Mouse (Mus musculus) heart, embryonic 14.5 days (tissue): ENCODE results near the gene Hivep3. TPM values are rescaled to one million over a fixed set of nuclear protein-coding genes. Genes with fewer than 3 reads are reported as not detected.

ENCODE experiments used
- ATAC-seq: fragments of 200-750 bp; cut with Nextera tagmentation; 2 replicates; pipeline ENCODE4 v1.8.0; 2017; ENCODE audit warnings: low read depth, moderate TSS enrichment; ENCODE audit not compliant: insufficient number of reproducible peaks, insufficient read depth, low FRiP score
- H3K27ac ChIP-seq, 2 experiments: fragments of 200-500 bp in 1 of 2; fragments of 300-500 bp in 1 of 2; sonication (generic) in 1 of 2; replicated peaks in 1 of 2; 2 replicates each; pipeline ENCODE4 v1.5.1; 2012 to 2014; ENCODE audit warnings: low read depth in 2 of 2, low read length in 2 of 2, control low read depth in 1 of 2, mild to moderate bottlenecking in 1 of 2, mixed read lengths in 1 of 2; ENCODE audit not compliant: control insufficient read depth in 1 of 2, insufficient read depth in 1 of 2
- H3K27me3 ChIP-seq: fragments of 300-500 bp; sonication (generic); 2 replicates; pipeline ENCODE4 v1.6.1; 2014; ENCODE audit warnings: mild to moderate bottlenecking, low read length, control low read depth; ENCODE audit not compliant: control insufficient read depth, insufficient read depth
- H3K36me3 ChIP-seq: fragments of 300-500 bp; sonication (generic); 2 replicates; pipeline ENCODE4 v1.6.1; 2014; ENCODE audit warnings: mild to moderate bottlenecking, control low read depth, low read length, mixed read lengths; ENCODE audit not compliant: control insufficient read depth, insufficient read depth
- H3K4me1 ChIP-seq, 2 experiments: fragments of 200-500 bp in 1 of 2; fragments of 300-500 bp in 1 of 2; sonication (generic) in 1 of 2; 2 replicates each; pipeline ENCODE4 v1.6.1; 2012 to 2014; ENCODE audit warnings: low read length in 2 of 2, control low read depth in 1 of 2, mixed read lengths in 1 of 2; ENCODE audit not compliant: control insufficient read depth in 2 of 2, insufficient read depth in 2 of 2
- H3K4me2 ChIP-seq: fragments of 300-500 bp; sonication (generic); 2 replicates; pipeline ENCODE4 v1.6.1; 2014; ENCODE audit warnings: mild to moderate bottlenecking, low read length
- H3K4me3 ChIP-seq, 2 experiments: fragments of 200-500 bp in 1 of 2; fragments of 300-500 bp in 1 of 2; sonication (generic) in 1 of 2; 2 replicates each; pipeline ENCODE4 v1.5.1; 2012 to 2014; ENCODE audit warnings: low read length in 2 of 2, mild to moderate bottlenecking in 2 of 2, control low read depth in 1 of 2, low read depth in 1 of 2, moderate library complexity in 1 of 2; ENCODE audit not compliant: control insufficient read depth in 1 of 2, insufficient read depth in 1 of 2
- H3K9ac ChIP-seq: fragments of 300-500 bp; sonication (generic); 2 replicates; pipeline ENCODE4 v1.6.1; 2014; ENCODE audit warnings: mild to moderate bottlenecking, low read length
- H3K9me3 ChIP-seq: fragments of 300-500 bp; sonication (generic); 2 replicates; pipeline ENCODE4 v1.6.1; 2016; ENCODE audit warnings: low read length, control low read depth; ENCODE audit not compliant: control insufficient read depth
- WGBS: fragments of 180-500 bp; shearing (Covaris S2); extraction: QIAGEN DNeasy Blood & Tissue Kit; methylation state at CpG from one replicate; pipeline ENCODE4 v1.1.7; 2014; 5-methylcytosine and 5-hydroxymethylcytosine counted together
- polyA plus RNA-seq: library from polyadenylated mRNA; unstranded; fragments of >200 nt; fragmentation: Nextera tagmentation; extraction: Ambion mirVana; gene quantifications from 2 replicates; pipeline ENCODE4 v1.2.1, GENCODE M21; 2014

Gene Hivep3
- polyA plus RNA-seq, 1 experiment from 2014 or later, result 6.8 TPM

DNA sequence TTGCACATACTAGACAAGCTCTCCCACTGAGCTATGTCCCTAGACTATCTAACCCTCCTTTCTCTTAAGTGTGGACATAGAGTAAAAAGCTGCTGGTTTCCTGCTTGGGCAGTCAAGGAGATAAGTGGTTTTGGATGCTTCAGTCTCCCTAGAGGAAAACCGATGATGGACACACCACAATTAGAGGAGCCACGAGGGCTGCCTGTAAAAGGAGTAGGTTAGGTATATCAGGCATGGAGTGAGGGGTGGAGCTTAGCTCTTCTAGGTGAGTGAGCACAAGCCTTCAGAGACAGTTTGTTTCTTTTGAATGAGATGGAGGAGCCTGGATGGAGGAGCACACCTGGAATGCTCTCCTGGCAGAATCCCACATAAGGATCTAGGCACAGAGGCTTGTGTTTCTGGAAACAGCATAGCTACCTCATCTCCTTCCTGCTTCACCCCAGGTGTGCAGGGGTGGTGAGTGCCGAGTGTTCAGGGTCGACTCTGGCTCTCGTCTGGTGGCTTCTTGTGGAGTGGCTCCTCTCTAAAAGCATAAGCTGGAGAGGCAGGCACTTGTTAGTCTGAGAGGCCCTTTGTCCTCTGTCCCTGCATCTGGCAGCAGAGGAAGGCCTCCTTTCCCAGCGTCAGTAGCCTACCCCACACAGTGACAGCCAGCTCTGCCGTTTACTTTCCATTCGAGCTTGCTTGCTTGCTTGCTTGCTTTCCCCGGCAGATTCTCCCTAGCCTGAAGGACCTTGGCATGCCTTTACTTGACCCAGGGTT is 5.9 kb downstream of the Hivep3 start:
- H3K36me3 ChIP-seq, result no peaks in the 10 kb centered on the region
- H3K27ac ChIP-seq, result no peak overlapping the region
- no peaks in the 10 kb centered on the region for H3K9me3 ChIP-seq
- no peak for ATAC-seq
- H3K9ac ChIP-seq, result 0 out of 2 replicates have a peak overlapping the region, but pooled peaks have one; percentile 8
- peaks cover 11% of the 10 kb centered on the region for H3K27me3 ChIP-seq
- WGBS, result 21% methylated on average over 9 of the region's 9 CpGs
- no peak overlapping the region for H3K4me2 ChIP-seq
- H3K4me3 ChIP-seq, result no peak overlapping the region
- H3K4me1 ChIP-seq, result peaks cover 0 to 4% of the 10 kb centered on the region in 2 experiments; a peak in 2 of 4 replicates

DNA sequence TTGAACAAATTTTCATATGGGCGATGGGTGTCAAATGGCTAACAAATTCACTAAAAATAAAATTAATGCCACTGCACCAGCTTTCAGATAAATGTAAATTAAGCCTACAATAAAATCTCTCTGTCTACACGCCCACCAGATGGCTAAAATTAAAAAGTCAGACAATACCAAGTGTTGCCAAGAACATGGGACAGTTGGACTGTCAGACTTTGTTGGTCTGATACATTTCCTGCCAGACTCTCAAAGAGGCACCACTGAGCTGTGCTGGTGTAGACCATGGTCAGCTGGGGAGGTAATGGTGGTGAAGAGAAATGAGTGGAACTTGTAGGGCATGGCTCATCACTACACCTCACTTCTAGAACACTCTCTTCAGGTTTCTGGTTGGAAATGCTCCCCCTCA is 14.8 kb downstream of the Hivep3 start:
- Histone ChIP-seq H3K4me3 (no peak overlapping the region), H3K27me3 (no peaks in the 10 kb centered on the region), H3K4me1 (peaks cover 7 to 11% of the 10 kb centered on the region in 2 experiments; a peak in 3 of 4 replicates), H3K9ac (no peak overlapping the region), H3K27ac (no peak overlapping the region), H3K9me3 (no peaks in the 10 kb centered on the region), H3K4me2 (no peak overlapping the region), H3K36me3 (no peaks in the 10 kb centered on the region)
- no peak for ATAC-seq
- 81% methylated on average over 2 of the region's 2 CpGs for WGBS

DNA sequence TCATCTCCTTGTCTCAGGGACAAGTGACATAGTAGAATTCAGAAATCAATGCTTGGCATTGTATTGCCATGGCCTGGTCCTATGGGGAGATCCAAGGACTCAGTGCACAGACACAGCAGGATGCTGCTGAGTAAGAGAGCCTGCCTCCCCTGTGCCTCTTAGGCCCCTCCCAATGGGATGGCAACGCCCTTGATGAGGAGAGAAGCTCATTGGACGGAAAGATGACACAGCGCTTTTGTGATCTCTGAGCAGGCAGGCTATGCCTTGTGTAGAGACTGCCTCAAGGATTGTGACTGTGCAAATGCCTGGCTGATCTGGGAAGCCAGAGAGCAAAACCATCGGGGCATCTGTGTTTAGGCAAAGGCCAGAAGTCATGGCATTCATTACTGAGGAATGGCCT is 16.6 kb downstream of the Hivep3 start:
- no peak for ATAC-seq
- peaks cover 7 to 11% of the 10 kb centered on the region in 2 experiments; a peak in 3 of 4 replicates for H3K4me1 ChIP-seq
- no peak overlapping the region for H3K4me3 ChIP-seq
- no peaks in the 10 kb centered on the region for H3K27me3 ChIP-seq
- H3K9ac ChIP-seq, result no peak overlapping the region
- H3K9me3 ChIP-seq, result no peaks in the 10 kb centered on the region
- no peaks in the 10 kb centered on the region for H3K36me3 ChIP-seq
- no peak overlapping the region for H3K4me2 ChIP-seq
- no peak overlapping the region for H3K27ac ChIP-seq
- 50% methylated on average over 4 of the region's 4 CpGs for WGBS

DNA sequence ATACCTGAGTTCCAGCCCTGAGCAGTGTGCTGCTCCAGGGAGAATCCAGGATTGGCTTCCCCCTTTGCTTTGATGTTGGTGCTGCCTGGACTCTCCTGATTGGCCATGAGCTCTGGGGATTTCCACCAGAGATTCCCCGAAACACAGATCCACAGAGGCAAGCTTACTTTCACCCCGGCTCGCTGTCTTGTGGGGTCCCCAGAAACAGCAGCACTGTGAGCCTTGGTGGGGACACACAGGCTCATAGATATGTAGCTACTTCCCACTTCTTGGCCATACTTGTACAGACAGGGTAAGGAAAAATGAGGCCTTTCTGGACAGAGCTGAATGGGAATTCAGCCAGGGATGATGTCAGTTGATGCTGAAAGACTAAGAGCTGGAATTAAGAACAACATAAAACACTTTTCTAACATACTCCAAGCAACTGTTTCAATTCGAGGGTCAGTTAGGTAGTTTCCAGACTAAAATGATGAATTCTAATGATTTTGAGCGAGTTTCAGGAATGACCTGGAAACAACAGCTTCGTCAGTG is 17.2 kb downstream of the Hivep3 start:
- H3K4me1 ChIP-seq, result peaks cover 7 to 11% of the 10 kb centered on the region in 2 experiments; a peak in 3 of 4 replicates
- ATAC-seq, result no peak
- H3K4me2 ChIP-seq, result no peak overlapping the region
- H3K27ac ChIP-seq, result no peak overlapping the region
- no peaks in the 10 kb centered on the region for H3K36me3 ChIP-seq
- 75% methylated on average over 6 of the region's 6 CpGs for WGBS
- H3K9me3 ChIP-seq, result no peaks in the 10 kb centered on the region
- H3K9ac ChIP-seq, result no peak overlapping the region
- no peak overlapping the region for H3K4me3 ChIP-seq
- no peaks in the 10 kb centered on the region for H3K27me3 ChIP-seq

DNA sequence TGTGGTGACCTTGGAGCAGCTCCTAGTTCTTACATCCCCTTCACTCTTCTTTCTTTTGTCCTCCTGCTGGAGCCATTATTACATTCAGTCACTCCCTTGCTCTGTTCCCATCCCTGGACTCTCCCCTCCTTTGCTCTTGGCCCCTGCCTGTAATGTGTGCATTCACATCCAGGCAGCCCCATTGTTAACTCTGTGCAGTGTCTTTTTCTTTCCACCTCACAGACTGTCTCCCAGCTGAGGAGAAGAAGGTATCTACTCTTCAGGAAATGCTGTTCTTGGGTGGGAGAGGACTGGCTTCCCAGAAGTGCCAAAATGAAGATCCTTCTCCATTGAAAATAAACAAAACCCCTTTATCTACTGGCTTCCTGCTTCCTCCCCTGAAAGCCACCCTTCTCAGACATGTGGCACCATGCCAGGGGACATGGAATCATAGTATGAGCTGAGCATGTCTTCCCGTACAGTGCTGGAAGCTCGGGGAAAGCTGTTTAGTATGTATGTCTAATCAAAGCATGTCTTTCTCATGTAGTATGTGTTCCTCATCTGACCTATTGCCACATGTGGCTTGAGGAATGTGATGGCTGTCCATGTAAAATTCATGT is 17.9 kb downstream of the Hivep3 start:
- Histone ChIP-seq H3K27me3 (no peaks in the 10 kb centered on the region), H3K4me1 (peaks cover 7 to 11% of the 10 kb centered on the region in 2 experiments; a peak in 3 of 4 replicates), H3K36me3 (no peaks in the 10 kb centered on the region), H3K9ac (no peak overlapping the region), H3K4me2 (no peak overlapping the region), H3K9me3 (no peaks in the 10 kb centered on the region), H3K27ac (peak overlapping the region in 1 of 2 experiments; percentile 16; a peak in 1 of 4 replicates), H3K4me3 (no peak overlapping the region)
- WGBS, result 42% methylated on average over 2 of the region's 2 CpGs
- 0 out of 2 replicates have a peak, but pooled peaks have one; percentile 31 for ATAC-seq

DNA sequence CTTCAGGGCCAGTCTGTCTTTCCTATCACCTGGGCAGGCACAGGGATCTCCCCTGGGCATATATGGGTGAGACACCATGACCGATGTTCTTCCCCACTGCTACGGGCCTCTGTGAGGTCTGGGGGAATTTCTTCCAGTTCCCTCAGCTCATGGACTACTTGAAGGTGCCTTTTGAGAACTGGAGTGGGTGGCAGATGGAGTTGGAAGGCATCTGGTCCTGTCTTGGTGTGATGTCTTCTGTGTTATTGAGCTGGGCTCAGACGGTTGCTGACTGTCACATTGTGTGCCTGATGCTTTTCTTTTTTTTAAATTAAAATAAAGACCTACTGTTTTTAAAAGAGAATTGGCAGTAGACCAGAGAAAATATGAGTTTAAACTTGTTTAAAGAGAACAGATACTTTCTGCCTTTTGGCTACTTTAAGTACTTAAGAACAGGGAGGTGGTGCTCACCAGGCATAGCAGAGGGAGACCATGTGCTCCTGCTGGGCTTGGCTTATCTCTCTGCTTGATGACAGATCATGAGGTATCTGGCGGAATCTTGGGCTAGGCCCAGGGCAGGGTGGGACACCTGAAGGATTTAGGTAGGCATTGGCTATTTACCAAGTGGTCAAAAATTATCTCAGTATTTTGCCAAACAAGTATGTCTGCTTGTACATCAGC is 26.1 kb downstream of the Hivep3 start:
- 70% methylated on average over 4 of the region's 4 CpGs for WGBS
- Histone ChIP-seq H3K9me3 (no peaks in the 10 kb centered on the region), H3K4me3 (no peak overlapping the region), H3K9ac (no peak overlapping the region), H3K27me3 (no peaks in the 10 kb centered on the region), H3K4me1 (no peaks in the 10 kb centered on the region), H3K4me2 (no peak overlapping the region), H3K27ac (no peak overlapping the region), H3K36me3 (no peaks in the 10 kb centered on the region)
- no peak for ATAC-seq

DNA sequence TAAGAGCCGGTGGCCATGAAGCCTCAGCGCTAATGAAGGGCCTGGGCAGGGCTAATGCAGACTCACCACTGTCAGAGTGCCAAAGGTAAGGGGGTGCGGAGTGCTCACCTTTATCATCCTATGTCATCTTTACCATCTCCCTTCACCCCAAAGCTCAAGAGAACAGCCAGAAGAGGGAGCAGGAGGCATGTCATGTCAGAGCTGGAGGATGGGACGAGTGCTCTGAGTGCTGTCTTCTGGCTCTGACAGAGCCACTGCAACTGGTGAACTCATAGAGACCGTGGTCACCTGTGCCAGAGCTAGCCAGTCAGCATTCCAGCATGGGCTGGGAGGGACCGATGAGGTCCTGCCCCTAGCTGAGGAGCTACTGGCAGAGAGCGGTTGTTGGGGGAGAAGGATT is 27.2 kb downstream of the Hivep3 start:
- no peak for ATAC-seq
- Histone ChIP-seq H3K27ac (no peak overlapping the region), H3K4me3 (no peak overlapping the region), H3K4me1 (no peaks in the 10 kb centered on the region), H3K9me3 (no peaks in the 10 kb centered on the region), H3K9ac (no peak overlapping the region), H3K4me2 (no peak overlapping the region), H3K27me3 (no peaks in the 10 kb centered on the region), H3K36me3 (no peaks in the 10 kb centered on the region)
- 76% methylated on average over 7 of the region's 7 CpGs for WGBS
